Mouse (Mus musculus) megakaryocyte, embryonic 14.5 days (primary cell): ENCODE results near the gene Pacsin1.

Experiments used
- FLI1 ChIP-seq: IDR thresholded peaks from 2 replicates; pipeline ENCODE4 v1.6.1; 2012; ENCODE audit warnings: low read length, inconsistent platforms, mixed read lengths
- GATA1 ChIP-seq: IDR thresholded peaks from 3 replicates; pipeline ENCODE4 v1.6.1; 2012; ENCODE audit warnings: mixed read lengths, low read length, inconsistent platforms, borderline replicate concordance

DNA sequence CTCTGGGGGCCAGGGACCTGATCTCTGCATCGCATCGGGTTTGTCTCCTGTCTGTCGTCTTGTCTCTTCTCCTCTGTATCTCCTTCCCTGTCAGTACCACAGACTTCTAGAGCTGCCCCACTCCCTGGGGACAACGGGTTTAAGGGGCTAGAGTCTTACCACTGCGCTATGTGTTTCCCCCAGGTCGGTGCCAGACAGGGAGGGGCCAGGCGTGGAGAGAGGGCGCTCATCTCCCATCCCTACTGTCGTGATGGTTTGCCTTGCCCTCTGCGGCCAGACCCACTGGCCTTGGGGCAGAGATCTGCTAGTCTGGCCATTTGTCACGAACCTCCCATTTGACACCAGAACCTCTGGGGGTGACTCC is 30.2 kb downstream of the Pacsin1 start:
- TF ChIP-seq GATA1, result no peak
- TF ChIP-seq FLI1, result no peak
